Mouse (Mus musculus) kidney, postnatal 0 days (tissue): ENCODE measurements around the gene 4930513O06Rik. TPM values are rescaled to one million over a fixed set of nuclear protein-coding genes. Genes with fewer than 3 reads are reported as not detected.

Experiments
- ATAC-seq: fragments of 200-750 bp; cut with Nextera tagmentation; replicated peaks from 2 replicates; pipeline ENCODE4 v1.8.0; 2017; ENCODE audit warnings: low read depth, moderate number of reproducible peaks, moderate TSS enrichment, moderate library complexity; ENCODE audit not compliant: low FRiP score
- DNase-seq: peaks from one replicate; pipeline ENCODE4 v3.0.0-alpha.2; 2016; ENCODE audit warnings: low spot score
- H3K27ac ChIP-seq: fragments of 300-500 bp; sonication (generic); 2 replicates; pipeline ENCODE4 v1.5.1; 2014; ENCODE audit warnings: mild to moderate bottlenecking
- H3K27me3 ChIP-seq: fragments of 300-500 bp; sonication (generic); 2 replicates; pipeline ENCODE4 v1.6.1; 2014; ENCODE audit warnings: low read length, mixed read lengths; ENCODE audit not compliant: insufficient read depth
- H3K36me3 ChIP-seq: fragments of 300-500 bp; sonication (generic); 2 replicates; pipeline ENCODE4 v1.6.1; 2014; ENCODE audit warnings: low read length, mixed read lengths; ENCODE audit not compliant: insufficient read depth
- H3K4me1 ChIP-seq: fragments of 300-500 bp; sonication (generic); replicated peaks from 2 replicates; pipeline ENCODE4 v1.6.1; 2014; ENCODE audit warnings: antibody characterized with exemption, low read length, mixed read lengths; ENCODE audit not compliant: insufficient read depth
- H3K4me2 ChIP-seq: fragments of 300-500 bp; sonication (generic); 2 replicates; pipeline ENCODE4 v1.6.1; 2014; ENCODE audit warnings: mild to moderate bottlenecking, low read length, moderate library complexity, mixed read lengths
- H3K4me3 ChIP-seq: fragments of 300-500 bp; sonication (generic); replicated peaks from 2 replicates; pipeline ENCODE4 v1.5.1; 2014; ENCODE audit warnings: low read depth, low read length
- H3K9ac ChIP-seq: fragments of 300-500 bp; sonication (generic); 2 replicates; pipeline ENCODE4 v1.6.1; 2014; ENCODE audit warnings: low read depth, low read length
- H3K9me3 ChIP-seq: fragments of 300-500 bp; sonication (generic); replicated peaks from 2 replicates; pipeline ENCODE4 v1.6.1; 2016; ENCODE audit warnings: low read length, inconsistent platforms, mixed read lengths
- CTCF ChIP-seq: IDR thresholded peaks from 2 replicates; pipeline ENCODE4 v1.5.1; 2016; ENCODE audit warnings: antibody characterized with exemption, low read depth, mild to moderate bottlenecking, moderate library complexity
- WGBS: fragments of 180-500 bp; shearing (Covaris S2); extraction: QIAGEN DNeasy Blood & Tissue Kit; methylation state at CpG from one replicate; pipeline ENCODE4 v1.1.7; 2014; 5-methylcytosine and 5-hydroxymethylcytosine counted together
- polyA plus RNA-seq: library from polyadenylated mRNA; unstranded; fragments of >200 nt; fragmentation: Nextera tagmentation; extraction: Ambion mirVana; gene quantifications from 2 replicates; pipeline ENCODE4 v1.2.1, GENCODE M21; 2015

The 4930513O06Rik gene
- polyA plus RNA-seq, 1 experiment from 2014 or later, result not detected

GRCm38 (mm10) chrX:139078493-139078892, 7.5 kb upstream of the 4930513O06Rik start:
- Histone ChIP-seq H3K27me3 (no peaks in the 10 kb centered on the region), H3K4me1 (no peaks in the 10 kb centered on the region), H3K36me3 (no peaks in the 10 kb centered on the region), H3K4me2 (no peak overlapping the region), H3K27ac (no peak overlapping the region), H3K4me3 (no peak overlapping the region), H3K9ac (no peak overlapping the region), H3K9me3 (no peaks in the 10 kb centered on the region)
- DNase-seq, result no peak
- no peak for TF ChIP-seq CTCF
- ATAC-seq, result no peak
- 96% methylated on average over 2 of the region's 2 CpGs for WGBS

- Histone ChIP-seq H3K9me3 (no peaks in the 10 kb centered on the region), H3K9ac (no peak within 1 kb of the TSS), H3K27ac (no peak within 1 kb of the TSS), H3K4me3 (no peak within 1 kb of the TSS), H3K4me2 (no peak within 1 kb of the TSS), H3K27me3 (no peaks in the 10 kb centered on the region), H3K36me3 (no peaks in the 10 kb centered on the region), H3K4me1 (no peaks in the 10 kb centered on the region)
- ATAC-seq, result no peak
- DNase-seq, result no peak
- TF ChIP-seq CTCF, result no peak
These were observed 966 bp upstream of the 4930513O06Rik start, which contains the start of gene Serpina7 for GRCm38 (mm10) chrX:139085077-139085476. Gene Serpina7 (minus strand): TSS chrX:139085236.

- Histone ChIP-seq H3K4me3 (no peak overlapping the region), H3K9me3 (no peaks in the 10 kb centered on the region), H3K4me2 (no peak overlapping the region), H3K27ac (no peak overlapping the region), H3K36me3 (no peaks in the 10 kb centered on the region), H3K4me1 (no peaks in the 10 kb centered on the region), H3K27me3 (no peaks in the 10 kb centered on the region), H3K9ac (no peak overlapping the region)
- ATAC-seq (no peak), DNase-seq (no peak)
- TF ChIP-seq CTCF, result no peak
- WGBS, result 74% methylated on average over 1 of the region's 1 CpGs
These were observed 11.2 kb downstream of the 4930513O06Rik start for GRCm38 (mm10) chrX:139097197-139097596.

GRCm38 (mm10) chrX:139134031-139134430, 48.0 kb downstream of the 4930513O06Rik start:
- peak; percentile 28 for DNase-seq
- no peak for TF ChIP-seq CTCF
- H3K27ac ChIP-seq, result no peak overlapping the region
- H3K9me3 ChIP-seq, result no peaks in the 10 kb centered on the region
- no peaks in the 10 kb centered on the region for H3K36me3 ChIP-seq
- H3K9ac ChIP-seq, result no peak overlapping the region
- 71% methylated on average over 4 of the region's 4 CpGs for WGBS
- H3K4me3 ChIP-seq, result no peak overlapping the region
- ATAC-seq, result no peak
- no peaks in the 10 kb centered on the region for H3K27me3 ChIP-seq
- H3K4me2 ChIP-seq, result no peak overlapping the region
- no peaks in the 10 kb centered on the region for H3K4me1 ChIP-seq

Other genes with a start within 250 kb of the 4930513O06Rik start
- gene Nrk, start 171.8 kb upstream of the 4930513O06Rik start, polyA plus RNA-seq, result 1.7 and 1.8 TPM in 2 replicates
- gene Serpina7, start 1.0 kb upstream of the 4930513O06Rik start, polyA plus RNA-seq, result 0.13 and 0.33 TPM in 2 replicates
- not detected in 2 replicates for gene 4933428M09Rik, start 93.0 kb downstream of the 4930513O06Rik start, polyA plus RNA-seq
- gene Mum1l1, start 123.8 kb downstream of the 4930513O06Rik start, polyA plus RNA-seq, result 6.8 and 8.1 TPM in 2 replicates
- not detected in 2 replicates for gene Trap1a, start 247.4 kb downstream of the 4930513O06Rik start, polyA plus RNA-seq